Mouse (Mus musculus): ENCODE data around the gene Fez1. TPM values are rescaled to one million over a fixed set of nuclear protein-coding genes. Genes with fewer than 3 reads are reported as not detected.
A peak's percentile ranks its signal among the peaks of the same experiment; 100 is the strongest.

Gene Fez1
- polyA plus RNA-seq, 1 experiment from 2014 or later, result 551 TPM

GRCm38 (mm10) chr9:36876787-36877186 lies 55.1 kb downstream of the Fez1 start:
- peaks cover 88% of the 10 kb centered on the region for H3K36me3 ChIP-seq (replicated peaks; ENCODE audit: control insufficient read depth, insufficient read depth)
- peaks cover 11% of the 10 kb centered on the region for H3K4me1 ChIP-seq (replicated peaks; ENCODE audit: control insufficient read depth, insufficient read depth, low read length)
- no peak overlapping the region for H3K4me2 ChIP-seq (replicated peaks)
- no peaks in the 10 kb centered on the region for H3K27me3 ChIP-seq (ENCODE audit: control insufficient read depth, insufficient read depth, low read length)
- no peak overlapping the region for H3K4me3 ChIP-seq (replicated peaks; ENCODE audit: low read length)
- ATAC-seq (ENCODE audit: low FRiP score) (no peak), DNase-seq (ENCODE audit: low spot score) (no peak)
- no peak overlapping the region for H3K9ac ChIP-seq
- no peaks in the 10 kb centered on the region for H3K9me3 ChIP-seq (ENCODE audit: control insufficient read depth, low read length)
- no peak overlapping the region for H3K27ac ChIP-seq

DNA sequence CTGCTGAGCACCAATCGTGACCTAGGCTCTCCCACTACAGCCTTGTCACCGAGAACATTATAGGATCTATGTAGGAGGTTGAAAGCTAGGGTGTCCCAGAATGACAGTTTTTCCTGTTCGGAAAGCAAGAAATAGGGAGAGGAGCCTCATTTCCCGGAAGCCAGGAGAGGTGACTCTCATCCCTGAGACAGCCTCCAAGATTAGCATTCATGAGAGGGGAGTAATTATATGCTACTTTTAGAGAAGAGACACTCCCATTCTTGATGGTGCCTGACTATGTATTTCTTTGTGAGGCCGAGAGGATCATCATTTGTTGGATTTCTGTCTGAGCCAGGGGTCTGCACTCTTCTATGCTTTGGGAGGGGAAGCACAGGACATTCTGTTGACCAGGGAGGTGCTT lies 60.0 kb downstream of the Fez1 start:
- H3K36me3 ChIP-seq (replicated peaks; ENCODE audit: control insufficient read depth, insufficient read depth), result peaks cover 40% of the 10 kb centered on the region
- DNase-seq (ENCODE audit: low spot score) (peak; percentile 27), ATAC-seq (ENCODE audit: low FRiP score) (peak; percentile 37; the same call in 1 of the 2 replicates)
- no peaks in the 10 kb centered on the region for H3K27me3 ChIP-seq (ENCODE audit: control insufficient read depth, insufficient read depth, low read length)
- no peak overlapping the region for H3K4me3 ChIP-seq (replicated peaks; ENCODE audit: low read length)
- no peaks in the 10 kb centered on the region for H3K9me3 ChIP-seq (ENCODE audit: control insufficient read depth, low read length)
- H3K9ac ChIP-seq, result peak overlapping the region; percentile 28; the same call in 1 of the 2 replicates
- H3K4me1 ChIP-seq (replicated peaks; ENCODE audit: control insufficient read depth, insufficient read depth, low read length), result peaks cover 16% of the 10 kb centered on the region
- H3K4me2 ChIP-seq (replicated peaks), result 0 out of 2 replicates have a peak overlapping the region, but pooled peaks have one; percentile 18
- WGBS, result 43% methylated on average over 5 of the region's 5 CpGs
- H3K27ac ChIP-seq, result peak overlapping the region; percentile 87

- peaks cover 16% of the 10 kb centered on the region for H3K4me1 ChIP-seq (replicated peaks; ENCODE audit: control insufficient read depth, insufficient read depth, low read length)
- H3K27ac ChIP-seq, result peak overlapping the region; percentile 87
- 24% methylated on average over 8 of the region's 8 CpGs for WGBS
- peak overlapping the region; percentile 28; the same call in 1 of the 2 replicates for H3K9ac ChIP-seq
- ATAC-seq (ENCODE audit: low FRiP score), result peak; percentile 89
- no peak overlapping the region for H3K4me2 ChIP-seq (replicated peaks)
- no peak overlapping the region for H3K4me3 ChIP-seq (replicated peaks; ENCODE audit: low read length)
- peak; percentile 71 for DNase-seq (ENCODE audit: low spot score)
- no peaks in the 10 kb centered on the region for H3K9me3 ChIP-seq (ENCODE audit: control insufficient read depth, low read length)
- no peaks in the 10 kb centered on the region for H3K27me3 ChIP-seq (ENCODE audit: control insufficient read depth, insufficient read depth, low read length)
- peaks cover 34% of the 10 kb centered on the region for H3K36me3 ChIP-seq (replicated peaks; ENCODE audit: control insufficient read depth, insufficient read depth)
Measured at GRCm38 (mm10) chr9:36882034-36882745, 60.5 kb downstream of the Fez1 start.

DNA sequence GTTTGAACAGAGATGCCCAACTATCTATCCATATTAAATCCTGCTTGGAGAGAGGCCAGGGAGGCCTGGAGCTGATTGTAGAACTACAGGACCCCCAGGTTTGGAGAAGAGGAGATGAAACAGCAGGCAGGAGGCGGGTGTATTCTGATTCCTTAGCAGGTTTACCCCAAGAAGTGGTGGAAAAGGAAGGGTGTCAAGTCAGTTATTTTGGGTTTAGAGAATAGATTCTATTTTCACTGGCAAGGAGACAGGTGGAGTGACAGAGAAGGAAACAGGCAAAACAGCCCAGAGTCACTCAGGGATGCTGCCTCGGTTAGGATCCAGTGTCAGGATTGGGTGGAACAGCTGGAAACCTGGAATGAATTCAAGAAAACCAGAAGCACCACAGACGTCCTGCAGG lies 61.9 kb downstream of the Fez1 start:
- 66% methylated on average over 3 of the region's 3 CpGs for WGBS
- no peaks in the 10 kb centered on the region for H3K27me3 ChIP-seq (ENCODE audit: control insufficient read depth, insufficient read depth, low read length)
- H3K9ac ChIP-seq, result no peak overlapping the region
- no peaks in the 10 kb centered on the region for H3K9me3 ChIP-seq (ENCODE audit: control insufficient read depth, low read length)
- H3K27ac ChIP-seq, result no peak overlapping the region
- DNase-seq (ENCODE audit: low spot score) (no peak), ATAC-seq (ENCODE audit: low FRiP score) (no peak)
- no peak overlapping the region for H3K4me3 ChIP-seq (replicated peaks; ENCODE audit: low read length)
- peaks cover 20% of the 10 kb centered on the region for H3K36me3 ChIP-seq (replicated peaks; ENCODE audit: control insufficient read depth, insufficient read depth)
- H3K4me2 ChIP-seq (replicated peaks), result no peak overlapping the region
- H3K4me1 ChIP-seq (replicated peaks; ENCODE audit: control insufficient read depth, insufficient read depth, low read length), result peaks cover 16% of the 10 kb centered on the region

- H3K27me3 ChIP-seq (ENCODE audit: control insufficient read depth, insufficient read depth, low read length), result no peaks in the 10 kb centered on the region
- WGBS, result 62% methylated on average over 3 of the region's 3 CpGs
- H3K4me3 ChIP-seq (replicated peaks; ENCODE audit: low read length), result no peak overlapping the region
- no peak overlapping the region for H3K9ac ChIP-seq
- DNase-seq (ENCODE audit: low spot score) (no peak), ATAC-seq (ENCODE audit: low FRiP score) (no peak)
- H3K4me1 ChIP-seq (replicated peaks; ENCODE audit: control insufficient read depth, insufficient read depth, low read length), result peaks cover 16% of the 10 kb centered on the region
- H3K9me3 ChIP-seq (ENCODE audit: control insufficient read depth, low read length), result no peaks in the 10 kb centered on the region
- no peak overlapping the region for H3K4me2 ChIP-seq (replicated peaks)
- H3K36me3 ChIP-seq (replicated peaks; ENCODE audit: control insufficient read depth, insufficient read depth), result peaks cover 4% of the 10 kb centered on the region; the same call in 1 of the 2 replicates
- no peak overlapping the region for H3K27ac ChIP-seq
Measured at GRCm38 (mm10) chr9:36885237-36885636, 63.6 kb downstream of the Fez1 start.

DNA sequence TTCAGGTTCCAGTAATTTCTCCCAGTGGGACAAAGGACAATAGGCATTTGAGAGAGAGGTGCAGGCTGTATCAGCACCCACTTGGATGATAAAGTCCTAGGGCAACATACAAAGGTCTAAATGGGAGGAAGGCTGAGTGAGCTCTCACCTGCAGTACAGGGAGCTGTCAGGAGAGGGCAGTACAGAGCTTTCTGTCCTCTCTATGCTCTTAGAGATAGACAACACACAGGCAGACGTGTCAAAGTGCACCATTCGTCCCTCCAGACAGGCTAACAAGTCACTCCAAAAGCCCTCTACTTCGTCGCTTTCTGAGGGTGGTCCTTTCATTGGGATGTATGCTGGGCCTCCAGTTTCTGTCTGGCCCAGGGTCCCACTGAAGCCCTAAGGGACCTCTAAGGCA lies 68.9 kb downstream of the Fez1 start:
- peak; percentile 79 for DNase-seq (ENCODE audit: low spot score)
- no peak overlapping the region for H3K27ac ChIP-seq
- WGBS, result 21% methylated on average over 4 of the region's 4 CpGs
- H3K36me3 ChIP-seq (replicated peaks; ENCODE audit: control insufficient read depth, insufficient read depth), result peaks cover 27% of the 10 kb centered on the region
- H3K27me3 ChIP-seq (ENCODE audit: control insufficient read depth, insufficient read depth, low read length), result no peaks in the 10 kb centered on the region
- H3K4me1 ChIP-seq (replicated peaks; ENCODE audit: control insufficient read depth, insufficient read depth, low read length), result no peaks in the 10 kb centered on the region
- no peak overlapping the region for H3K9ac ChIP-seq
- H3K9me3 ChIP-seq (ENCODE audit: control insufficient read depth, low read length), result no peaks in the 10 kb centered on the region
- H3K4me3 ChIP-seq (replicated peaks; ENCODE audit: low read length), result no peak overlapping the region
- no peak overlapping the region for H3K4me2 ChIP-seq (replicated peaks)
- ATAC-seq (ENCODE audit: low FRiP score), result no peak

DNA sequence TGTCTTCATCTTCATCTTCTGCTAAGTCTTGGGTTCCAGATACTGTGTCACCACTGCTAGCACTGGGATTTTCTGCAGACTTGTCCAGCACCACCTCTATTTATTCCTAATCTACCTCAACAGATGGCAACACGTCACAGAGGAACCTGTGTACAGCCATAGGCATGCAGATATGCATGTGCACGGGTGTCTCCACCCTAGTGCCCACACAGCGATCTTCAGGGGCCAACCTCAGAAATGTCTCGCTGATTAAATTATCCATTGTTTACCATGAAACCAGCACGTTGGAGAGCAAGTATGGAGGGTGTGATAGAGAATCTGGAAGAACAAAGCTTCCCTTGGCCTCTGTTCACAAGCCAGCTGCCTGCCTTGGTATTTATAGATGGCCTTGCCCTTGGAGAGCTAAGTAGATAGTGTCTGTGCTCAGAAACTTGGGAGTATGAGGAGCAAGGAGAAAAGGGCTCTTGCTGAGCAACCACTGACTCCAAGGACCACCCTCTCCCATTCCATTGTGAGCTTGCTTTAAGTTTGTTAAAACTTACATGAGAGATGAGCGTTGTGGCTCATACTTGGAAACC lies 71.8 kb downstream of the Fez1 start:
- H3K4me1 ChIP-seq (replicated peaks; ENCODE audit: control insufficient read depth, insufficient read depth, low read length), result no peaks in the 10 kb centered on the region
- no peak overlapping the region for H3K4me3 ChIP-seq (replicated peaks; ENCODE audit: low read length)
- DNase-seq (ENCODE audit: low spot score), result no peak
- no peaks in the 10 kb centered on the region for H3K27me3 ChIP-seq (ENCODE audit: control insufficient read depth, insufficient read depth, low read length)
- 85% methylated on average over 6 of the region's 6 CpGs for WGBS
- H3K4me2 ChIP-seq (replicated peaks), result no peak overlapping the region
- ATAC-seq (ENCODE audit: low FRiP score), result no peak
- no peak overlapping the region for H3K9ac ChIP-seq
- no peak overlapping the region for H3K27ac ChIP-seq
- no peaks in the 10 kb centered on the region for H3K9me3 ChIP-seq (ENCODE audit: control insufficient read depth, low read length)
- H3K36me3 ChIP-seq (replicated peaks; ENCODE audit: control insufficient read depth, insufficient read depth), result peaks cover 27% of the 10 kb centered on the region

- H3K4me2 ChIP-seq (replicated peaks), result no peak overlapping the region
- 95% methylated on average over 7 of the region's 7 CpGs for WGBS
- no peaks in the 10 kb centered on the region for H3K27me3 ChIP-seq (ENCODE audit: control insufficient read depth, insufficient read depth, low read length)
- H3K9ac ChIP-seq, result no peak overlapping the region
- H3K4me1 ChIP-seq (replicated peaks; ENCODE audit: control insufficient read depth, insufficient read depth, low read length), result no peaks in the 10 kb centered on the region
- no peak for ATAC-seq (ENCODE audit: low FRiP score)
- H3K4me3 ChIP-seq (replicated peaks; ENCODE audit: low read length), result no peak overlapping the region
- DNase-seq (ENCODE audit: low spot score), result no peak
- no peaks in the 10 kb centered on the region for H3K9me3 ChIP-seq (ENCODE audit: control insufficient read depth, low read length)
- no peak overlapping the region for H3K27ac ChIP-seq
- H3K36me3 ChIP-seq (replicated peaks; ENCODE audit: control insufficient read depth, insufficient read depth), result peaks cover 27% of the 10 kb centered on the region
Measured at GRCm38 (mm10) chr9:36894242-36894641, 72.6 kb downstream of the Fez1 start.

- Histone ChIP-seq H3K4me1 (replicated peaks; ENCODE audit: control insufficient read depth, insufficient read depth, low read length) (no peaks in the 10 kb centered on the region), H3K9ac (no peak overlapping the region), H3K9me3 (ENCODE audit: control insufficient read depth, low read length) (no peaks in the 10 kb centered on the region), H3K27ac (no peak overlapping the region), H3K36me3 (replicated peaks; ENCODE audit: control insufficient read depth, insufficient read depth) (peaks cover 27% of the 10 kb centered on the region), H3K4me3 (replicated peaks; ENCODE audit: low read length) (no peak overlapping the region), H3K4me2 (replicated peaks) (no peak overlapping the region), H3K27me3 (ENCODE audit: control insufficient read depth, insufficient read depth, low read length) (no peaks in the 10 kb centered on the region)
- ATAC-seq (ENCODE audit: low FRiP score), result peak; percentile 82
- peak; percentile 87 for DNase-seq (ENCODE audit: low spot score)
- 80% methylated on average over 8 of the region's 8 CpGs for WGBS
Measured at GRCm38 (mm10) chr9:36895009-36895693, 73.5 kb downstream of the Fez1 start.

Measured in hindbrain, embryonic 14.5 days (tissue).